Mouse (Mus musculus) c-Kit-positive CD71-positive TER-119-positive erythroid progenitor cells, embryonic 14.5 days (primary cell): Measurements from ENCODE around the gene Lif.

Experiments
- DNase-seq: peaks from one replicate; pipeline ENCODE4 v3.0.0-alpha.2; 2013; ENCODE audit warnings: low spot score

The Lif gene

DNA sequence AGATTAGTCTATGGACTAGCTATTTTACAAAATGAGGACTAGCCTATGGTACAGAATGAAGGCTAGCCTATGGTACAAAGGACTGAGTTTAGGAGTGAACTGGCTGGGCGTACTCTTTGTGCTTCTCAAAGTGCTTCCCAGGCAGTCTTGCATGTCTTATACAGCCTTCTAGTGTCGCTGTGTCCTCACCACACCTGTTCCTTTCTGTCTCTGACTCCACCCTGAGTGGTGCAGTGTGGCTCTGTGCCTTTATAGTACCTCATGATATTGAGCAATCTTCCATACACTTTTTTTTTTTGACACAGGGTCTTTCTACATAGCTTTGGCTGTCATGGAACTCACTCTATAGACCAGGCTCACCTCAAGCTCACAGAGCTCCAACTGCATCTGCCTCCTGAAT is 25.9 kb upstream of the Lif start:
- no peak for DNase-seq

- no peak for DNase-seq
Measured at GRCm38 (mm10) chr11:4232644-4233043, 24.7 kb upstream of the Lif start.

DNA sequence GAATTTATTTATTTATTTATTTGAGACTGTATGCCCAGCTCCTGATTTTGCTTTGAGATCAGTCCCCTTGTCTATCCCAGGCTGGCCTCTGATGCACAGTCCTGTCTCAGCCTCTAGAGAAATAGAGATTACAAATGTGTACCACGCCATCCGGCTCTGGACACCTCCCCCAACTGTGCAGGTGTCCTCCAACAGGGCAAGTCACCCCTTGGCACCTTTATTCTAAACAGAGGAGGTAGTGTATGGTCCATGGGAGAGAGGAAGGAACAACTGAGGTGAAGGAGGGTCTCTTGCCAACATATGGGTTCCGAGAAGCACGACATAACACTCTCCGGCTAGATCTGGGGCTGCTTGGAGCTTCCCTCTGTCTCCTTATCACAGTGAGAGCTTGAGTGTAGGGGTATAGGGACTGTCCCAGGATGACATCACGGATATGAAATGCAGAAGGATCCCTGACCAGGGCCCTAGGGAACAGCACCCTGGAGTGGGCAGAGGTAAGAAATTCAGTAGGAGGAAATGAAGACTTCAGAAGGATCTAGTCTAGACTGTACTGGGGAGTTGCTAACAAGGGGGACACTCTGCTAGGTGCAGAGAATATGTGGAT is 22.2 kb upstream of the Lif start:
- no peak for DNase-seq

- DNase-seq = peak; percentile 47
Measured at GRCm38 (mm10) chr11:4235665-4236545, 21.5 kb upstream of the Lif start, which contains the start of gene Osm. Osm (plus strand) TSS chr11:4236420.

GRCm38 (mm10) chr11:4236546-4237067 is 20.8 kb upstream of the Lif start:
- DNase-seq = no peak

GRCm38 (mm10) chr11:4237389-4237912 is 19.9 kb upstream of the Lif start:
- DNase-seq = no peak

DNA sequence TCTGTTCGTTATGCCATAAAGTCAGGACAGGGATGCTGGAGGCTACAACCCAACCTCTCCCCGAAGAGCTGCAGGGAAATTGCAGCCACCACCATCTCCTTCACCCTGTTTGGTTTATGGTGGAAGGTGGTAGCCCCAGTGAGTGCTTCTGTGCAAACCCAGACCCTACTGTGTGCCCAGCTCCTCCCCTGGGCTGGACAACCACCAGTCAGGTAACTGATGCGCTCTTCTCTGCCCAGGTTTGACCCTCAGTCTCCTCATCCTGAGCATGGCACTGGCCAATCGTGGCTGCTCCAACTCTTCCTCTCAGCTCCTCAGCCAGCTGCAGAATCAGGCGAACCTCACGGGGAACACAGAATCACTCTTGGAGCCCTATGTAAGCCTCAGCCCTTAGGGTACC is 19.2 kb upstream of the Lif start:
- no peak for DNase-seq

- no peak for DNase-seq
Measured at GRCm38 (mm10) chr11:4239691-4240090, 17.7 kb upstream of the Lif start.

DNA sequence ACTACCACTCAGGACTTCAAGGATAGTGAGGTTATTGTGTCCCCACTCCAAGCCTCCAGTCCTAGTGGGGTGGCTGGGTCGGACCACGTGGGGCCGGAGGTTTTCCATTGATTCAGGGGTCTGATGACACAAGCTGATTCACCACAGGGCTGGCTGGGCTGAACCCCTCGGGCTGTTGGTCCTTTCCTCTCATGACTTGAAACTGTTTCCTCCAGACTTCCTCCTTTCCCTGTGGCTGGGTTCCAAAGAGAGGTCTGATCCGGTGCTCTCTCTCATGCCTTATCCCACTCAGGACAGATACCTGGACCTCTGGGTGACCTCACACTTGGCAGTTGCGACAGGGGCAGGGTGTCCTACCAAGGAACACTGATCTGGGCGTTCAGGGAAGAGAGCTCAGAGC is 17.2 kb upstream of the Lif start:
- DNase-seq = no peak

DNA sequence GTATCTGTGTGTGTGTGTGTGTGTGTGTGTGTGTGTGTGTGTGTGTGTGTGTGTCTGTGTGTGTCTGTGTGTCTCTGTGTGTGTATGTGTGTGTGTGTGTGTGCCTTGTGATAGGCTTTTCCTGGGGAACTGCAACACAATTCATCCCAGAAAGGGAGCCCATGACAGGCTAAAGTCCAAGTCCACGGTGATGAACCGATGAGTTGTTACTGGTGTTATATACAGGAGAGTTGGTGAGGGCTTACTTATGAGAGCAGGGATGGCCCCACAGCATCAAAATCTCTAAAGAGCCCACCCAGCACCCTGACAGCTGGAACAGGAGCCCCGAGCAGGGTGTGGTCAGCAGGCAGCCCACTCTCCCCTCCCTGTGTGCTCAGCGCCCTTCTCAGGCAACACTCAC is 16.2 kb upstream of the Lif start:
- DNase-seq = no peak

GRCm38 (mm10) chr11:4246126-4246525 is 11.2 kb upstream of the Lif start:
- DNase-seq = no peak

DNA sequence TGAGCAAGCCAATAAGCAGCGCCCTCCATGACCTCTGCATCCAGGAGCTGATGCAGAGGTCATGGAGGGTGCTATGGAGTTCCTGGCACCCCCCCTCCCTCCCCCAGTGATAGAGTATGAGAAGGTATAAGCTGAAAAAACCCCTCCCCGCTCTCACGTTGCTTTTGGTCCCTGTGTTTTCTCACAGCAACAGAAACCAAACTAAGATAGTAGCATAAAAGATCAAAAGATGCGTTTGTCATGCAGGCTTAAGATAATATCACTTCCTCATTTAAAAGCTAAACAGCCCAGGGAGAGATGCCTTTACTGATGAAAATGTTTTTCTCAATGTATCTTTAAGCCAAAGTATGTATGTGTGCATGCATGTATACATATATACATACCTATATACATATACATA is 10.7 kb upstream of the Lif start:
- DNase-seq = no peak

GRCm38 (mm10) chr11:4247201-4247959 is 10.0 kb upstream of the Lif start:
- no peak for DNase-seq

DNA sequence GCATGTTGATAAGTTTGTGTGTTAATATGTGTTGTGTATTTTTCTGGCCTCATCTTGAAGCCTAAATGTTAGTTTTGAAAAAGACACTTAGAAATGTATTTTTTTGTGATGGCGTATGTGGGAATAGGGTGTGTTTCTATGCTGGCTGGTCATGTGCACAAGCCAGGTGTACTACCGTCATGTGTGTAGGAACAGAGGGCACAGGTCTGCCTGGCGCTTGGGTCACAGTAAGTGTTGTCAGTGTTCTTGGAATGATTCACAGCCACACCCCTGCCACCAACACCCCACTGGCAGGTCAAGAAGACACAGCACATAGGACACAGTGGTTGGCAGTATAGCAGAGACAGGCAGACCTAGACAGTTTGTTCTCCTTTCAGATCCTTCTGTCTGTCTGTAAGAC is 8.2 kb upstream of the Lif start:
- no peak for DNase-seq

GRCm38 (mm10) chr11:4250290-4250689 is 7.1 kb upstream of the Lif start:
- DNase-seq = no peak

DNA sequence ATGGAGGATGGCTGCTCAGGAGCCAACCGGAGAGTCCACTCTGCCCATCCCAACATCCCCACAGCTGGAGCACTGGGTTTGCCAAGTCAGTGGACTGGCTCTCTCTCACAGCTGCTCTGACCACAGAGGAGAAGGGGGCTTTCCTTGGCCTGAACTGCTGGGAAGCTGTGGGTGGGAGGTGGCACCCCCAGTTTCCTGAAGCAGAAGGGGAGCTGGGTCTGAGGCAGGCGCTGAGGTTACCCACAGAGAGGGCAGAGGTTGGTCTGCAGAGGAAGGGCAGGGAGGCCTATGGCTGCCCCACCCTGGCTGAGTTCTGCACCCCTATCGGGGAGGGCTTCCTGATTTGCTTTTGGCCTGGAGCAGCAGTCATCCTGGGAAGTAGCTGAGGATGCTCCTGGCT is 6.0 kb upstream of the Lif start:
- DNase-seq = no peak

DNA sequence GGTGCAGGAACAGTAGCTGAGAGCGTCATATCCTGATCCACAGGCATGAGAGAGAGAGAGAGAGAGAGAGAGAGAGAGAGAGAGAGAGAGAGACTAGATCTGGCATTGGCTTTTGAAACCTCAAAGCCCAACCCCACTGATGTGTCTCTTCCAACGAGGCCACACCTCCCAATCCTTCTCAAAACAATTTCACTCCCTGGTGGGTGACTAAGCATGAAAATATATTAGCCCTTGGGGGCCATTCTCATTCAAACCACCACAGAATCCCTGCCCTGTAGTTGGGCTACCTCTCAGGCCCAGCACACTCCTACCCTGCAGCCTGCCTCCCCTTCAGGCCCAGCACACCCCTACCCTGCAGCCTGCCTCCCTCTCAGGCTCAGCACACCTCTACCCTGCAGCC is 4.5 kb upstream of the Lif start:
- DNase-seq = no peak

DNA sequence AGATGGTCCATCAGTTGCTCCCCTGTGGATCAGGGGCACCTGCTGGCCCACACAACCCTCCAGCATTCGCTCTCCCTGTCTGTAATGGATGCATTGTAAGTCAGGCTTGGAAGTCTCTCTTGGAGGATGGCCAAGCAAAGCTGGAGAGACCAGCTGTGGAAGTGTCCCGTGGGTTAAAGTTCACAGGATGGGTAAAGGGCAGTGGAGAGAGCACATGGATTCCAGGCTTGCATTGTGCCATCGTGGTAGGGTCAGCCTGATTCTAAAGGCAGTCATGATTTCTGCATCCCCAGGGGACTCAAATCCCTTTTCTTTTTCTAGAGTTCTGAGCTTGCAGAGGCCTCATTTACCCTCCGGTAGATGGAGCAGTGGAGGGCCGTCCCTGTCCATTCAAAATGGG is 399 bp downstream of the Lif start:
- no peak for DNase-seq

DNA sequence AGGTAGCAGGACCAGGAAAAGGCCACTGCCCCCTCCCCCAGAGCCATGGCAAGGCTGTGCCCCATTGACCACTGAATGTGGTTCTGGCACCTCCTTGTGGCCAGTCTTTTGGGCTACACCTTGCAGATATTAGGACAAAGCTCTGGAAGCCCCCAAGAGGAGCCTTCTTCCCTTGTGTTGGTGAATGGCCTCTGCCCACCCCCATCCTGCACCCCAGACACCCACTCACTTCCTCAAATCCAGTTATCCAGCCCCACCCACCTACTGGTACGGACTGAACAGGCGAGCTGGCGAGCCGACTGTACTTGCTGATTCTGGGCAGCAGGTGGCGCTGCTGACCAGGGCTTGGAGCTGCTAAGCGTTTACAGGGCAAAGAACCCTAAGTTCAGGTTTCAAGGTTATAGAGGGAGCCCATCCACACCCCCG is 1.3 kb downstream of the Lif start:
- peak; percentile 80 for DNase-seq

- no peak for DNase-seq
Measured at GRCm38 (mm10) chr11:4260463-4261187, 3.3 kb downstream of the Lif start.

GRCm38 (mm10) chr11:4261188-4261494 is 3.8 kb downstream of the Lif start:
- DNase-seq = peak; percentile 58

DNA sequence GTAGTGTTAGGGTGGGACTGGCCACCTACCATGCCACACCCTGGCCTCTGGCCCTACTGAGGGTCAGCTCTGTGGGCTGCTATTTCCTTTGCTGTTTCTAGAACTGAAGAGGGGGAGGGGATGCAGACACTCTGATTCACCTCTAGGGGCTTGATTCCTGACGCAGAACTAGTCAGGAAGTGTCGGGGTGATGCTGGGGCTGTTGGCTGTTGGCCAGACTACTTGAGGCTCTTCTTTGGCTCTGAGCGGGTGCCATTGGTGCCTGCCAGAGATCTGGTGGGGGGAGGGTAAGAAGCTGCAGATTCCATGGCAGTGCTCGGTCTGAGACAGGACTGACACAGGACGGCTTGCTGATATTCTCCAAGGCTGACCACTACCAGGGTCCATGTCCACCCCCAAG is 4.6 kb downstream of the Lif start:
- DNase-seq = no peak
